In genomic region chr8:11008379-11008775, GRCm38 (mm10) we compare ENCODE assay signal across 8 mouse cellular contexts. TPM values are rescaled to one million over a fixed set of nuclear protein-coding genes. Genes with fewer than 3 reads are reported as not detected.
DNase-seq lines count a peak whose midpoint lies in the region; ATAC-seq and TF ChIP-seq lines count a peak whose summit lies in the region.

TSS of gene Irs2 (minus strand) at chr8:11008458.

- 1% methylated on average over 56 of the region's 64 CpGs for WGBS in heart, embryonic 15.5 days
- under 1% methylated on average over 50 of the region's 64 CpGs for WGBS in small intestine, adult 2 months

- peaks cover 14% of the 10 kb centered on the region for H3K4me1 ChIP-seq in bone marrow macrophage, adult 2 months (ENCODE audit: control insufficient read depth, insufficient read depth, low read length)
- peaks cover 45% of the 10 kb centered on the region for H3K4me1 ChIP-seq in heart, embryonic 15.5 days (replicated peaks)
- peaks cover 35% of the 10 kb centered on the region for H3K4me1 ChIP-seq in small intestine, adult 2 months (ENCODE audit: control insufficient read depth, insufficient read depth, insufficient read length, low read length)

- no peak for ATAC-seq in heart, embryonic 15.5 days (replicated peaks; ENCODE audit: insufficient number of reproducible peaks, insufficient read depth, low FRiP score, low read depth)

- H3K27me3 ChIP-seq in heart, embryonic 15.5 days = no peaks in the 10 kb centered on the region
- no peaks in the 10 kb centered on the region for H3K27me3 ChIP-seq in small intestine, adult 2 months (ENCODE audit: control insufficient read depth, insufficient read depth, low read length)

- intact Hi-C loops in left cerebral cortex, postnatal 4 days (cut with DNase I) = loop anchor here (5.0 to 10.0 kb wide), 3 partner anchors 134 to 431 kb away; no protein-coding TSS in a partner anchor

- peak within 1 kb of the TSS; percentile 90 for H3K4me2 ChIP-seq in heart, embryonic 15.5 days

- no peak for TF ChIP-seq POLR2A in bone marrow macrophage, adult 2 months (IDR thresholded peaks at IDR 0.05; ENCODE audit: borderline replicate concordance, low read depth, low read length)
- no peak for TF ChIP-seq POLR2A in small intestine, adult 2 months (IDR thresholded peaks at IDR 0.05; ENCODE audit: low read depth, low read length)

- no peaks in the 10 kb centered on the region for H3K36me3 ChIP-seq in heart, embryonic 15.5 days
- H3K36me3 ChIP-seq in small intestine, adult 2 months (ENCODE audit: control insufficient read depth, insufficient read depth, low read length) = peaks cover 13% of the 10 kb centered on the region

- DNase-seq in layer of hippocampus, adult 8-10 months (ENCODE audit: low spot score in 2 of 2) = no peak
- no peak for DNase-seq in layer of hippocampus, adult 9-11 months
- no peak for DNase-seq in left cerebral cortex, postnatal 4 days
- no peak for DNase-seq in cerebellum, adult 11 months
- DNase-seq in right cerebral cortex, postnatal 4 days = no peak

- no peak for TF ChIP-seq CTCF in bone marrow macrophage, adult 2 months (IDR thresholded peaks at IDR 0.05; ENCODE audit: low read depth, low read length)
- no peak for TF ChIP-seq CTCF in small intestine, adult 2 months (IDR thresholded peaks at IDR 0.05; ENCODE audit: extremely low read depth, insufficient read length, insufficient replicate concordance, low read depth, low read length)

- no peaks in the 10 kb centered on the region for H3K9me3 ChIP-seq in heart, embryonic 15.5 days (replicated peaks)

- peak within 1 kb of the TSS; percentile 75 for H3K27ac ChIP-seq in bone marrow macrophage, adult 2 months (ENCODE audit: insufficient read depth, low read depth, low read length)
- H3K27ac ChIP-seq in heart, embryonic 15.5 days = peak within 1 kb of the TSS; percentile 99
- H3K27ac ChIP-seq in small intestine, adult 2 months (ENCODE audit: insufficient read depth, low read depth, low read length) = peak within 1 kb of the TSS; percentile 84

- peak within 1 kb of the TSS; percentile 92 for H3K9ac ChIP-seq in heart, embryonic 15.5 days

- H3K4me3 ChIP-seq in bone marrow macrophage, adult 2 months (ENCODE audit: insufficient read depth, low read length) = peak within 1 kb of the TSS; percentile 69
- H3K4me3 ChIP-seq in heart, embryonic 15.5 days = peak within 1 kb of the TSS; percentile 76
- peak within 1 kb of the TSS; percentile 91 for H3K4me3 ChIP-seq in small intestine, adult 2 months (ENCODE audit: low read depth, low read length)

RNA-seq across cellular contexts. Expression of gene Irs2, which starts in this region (rescaled TPM):
- 10 to 100 TPM; 54.1 to 72.4 (median 64.9) TPM for total RNA-seq in layer of hippocampus, adult 8-10 months (2022)
- polyA plus RNA-seq in bone marrow macrophage, adult 2 months (2012; ENCODE audit: insufficient read depth, insufficient read length, missing spikeins) = 5.0 and 5.2 TPM in 2 replicates
- polyA plus RNA-seq in heart, embryonic 15.5 days (2015; fragmentation: Nextera tagmentation; extraction: Ambion mirVana) = 3.4 and 4.3 TPM in 2 replicates
- 10 to 100 TPM; 35.8 to 37.0 TPM for total RNA-seq in left cerebral cortex, postnatal 4 days (2021)
- polyA plus RNA-seq in small intestine, adult 2 months (2012; rRNA removed) = 7.5 and 31.2 TPM in 2 replicates
